Mouse (Mus musculus) gastrocnemius, adult 2 months (tissue): ENCODE measurements around the gene Hoxd9. TPM values are rescaled to one million over a fixed set of nuclear protein-coding genes. Genes with fewer than 3 reads are reported as not detected.

ENCODE experiments used
- DNase-seq: peaks from one replicate; pipeline ENCODE4 v3.0.0; 2022
- H3K27ac ChIP-seq: fragments of 200-600 bp; 2 replicates; pipeline ENCODE4 v1.8.1; 2022; ENCODE audit warnings: mild to moderate bottlenecking
- H3K4me3 ChIP-seq: fragments of 200-600 bp; 2 replicates; pipeline ENCODE4 v1.8.1; 2022; ENCODE audit warnings: mild to moderate bottlenecking, moderate library complexity
- CTCF ChIP-seq: fragments of 200-600 bp; IDR thresholded peaks from 2 replicates; pipeline ENCODE4 v1.8.1; 2022; ENCODE audit warnings: antibody characterized with exemption, mild to moderate bottlenecking, moderate library complexity
- intact Hi-C: fragments of 180-260 bp; cut with DNase I; formaldehyde crosslinking; loops from one replicate; pipeline ENCODE4 v1.15.1; 2025
- total RNA-seq, 2 experiments: library from RNA; stranded (reverse); gene quantifications; 2 replicates each; pipeline ENCODE4 v1.2.3; 2021

Gene Hoxd9
- total RNA-seq, 2 experiments from 2014 or later = 15.8 to 19.1 TPM

DNA sequence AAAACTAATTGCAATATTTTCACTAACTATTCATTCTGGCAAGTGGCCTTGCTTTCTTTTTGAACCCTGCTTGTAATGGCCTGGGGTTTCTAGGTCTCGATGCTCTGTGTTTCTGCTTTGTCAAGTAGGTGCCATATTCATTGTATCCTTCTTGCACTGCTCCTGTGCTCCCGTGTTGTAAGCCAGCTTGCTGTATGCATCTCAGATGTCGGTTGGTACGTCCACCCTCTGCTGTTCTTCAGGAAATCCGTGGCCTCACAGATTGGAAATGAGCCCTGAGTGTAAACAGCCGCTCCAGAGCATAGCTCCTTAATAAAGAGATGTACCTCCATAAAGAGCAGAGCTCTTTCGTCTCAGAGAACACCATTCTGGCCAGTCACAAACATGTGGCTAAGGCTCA lies 10.1 kb downstream of the Hoxd9 start:
- DNase-seq = no peak
- H3K4me3 ChIP-seq = peak overlapping the region; percentile 84
- intact Hi-C loops = no loop called here
- H3K27ac ChIP-seq = peak overlapping the region; percentile 44; the same call in 1 of the 2 replicates
- TF ChIP-seq CTCF = no peak

- intact Hi-C loops = no loop called here
- no peak for TF ChIP-seq CTCF
- Histone ChIP-seq H3K4me3 (no peak overlapping the region), H3K27ac (peak overlapping the region; percentile 57)
- no peak for DNase-seq
Observed at GRCm38 (mm10) chr2:74708676-74709075, 11.1 kb downstream of the Hoxd9 start.

DNA sequence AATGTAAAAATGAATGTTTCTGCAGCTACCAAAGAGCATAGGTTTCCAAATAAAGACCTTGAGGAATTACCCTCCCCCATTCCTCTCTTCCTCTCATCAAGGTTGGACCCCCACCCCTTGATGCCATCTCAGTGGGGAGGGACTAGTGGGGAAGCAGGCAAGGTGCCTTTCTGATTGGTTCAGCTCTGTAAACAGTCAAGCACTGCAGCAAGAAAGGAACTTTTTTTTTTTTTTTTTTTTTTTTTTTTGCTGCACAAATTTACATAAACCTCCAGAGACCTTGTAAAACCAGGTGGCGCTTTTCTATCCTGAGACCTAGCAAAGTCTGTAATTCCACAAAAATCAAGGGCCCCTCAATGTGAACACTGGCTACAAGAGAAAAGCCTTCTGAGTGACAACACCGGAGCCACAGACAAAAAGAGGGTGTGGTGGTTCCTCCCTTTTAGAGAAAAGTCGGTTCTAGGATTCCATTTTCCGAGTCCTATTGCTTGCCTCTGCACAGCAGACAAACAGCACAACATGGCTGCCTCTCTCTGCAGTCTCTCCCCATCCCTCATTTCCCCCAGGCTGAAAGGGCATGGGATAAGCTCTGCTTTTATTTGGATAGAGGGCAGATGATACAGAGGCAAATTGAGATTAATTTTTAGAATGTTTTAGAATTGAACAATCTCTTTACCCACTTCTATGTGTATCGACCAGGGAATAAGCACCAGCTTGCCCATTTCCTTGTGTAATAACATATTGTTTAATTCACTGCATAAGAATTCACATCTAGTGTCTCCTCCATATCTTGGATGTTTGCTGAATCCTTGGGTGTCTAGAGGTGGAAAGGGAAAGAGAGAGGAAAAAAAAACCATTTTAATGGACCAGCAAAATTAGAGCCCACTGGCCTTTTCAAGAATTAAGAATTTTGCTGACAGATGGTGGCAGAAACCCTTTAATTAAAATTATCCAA lies 12.2 kb downstream of the Hoxd9 start:
- intact Hi-C loops = loop anchor here (5.0 kb wide), 1 partner anchor 118 kb away; the partner anchor contains the start of gene Mtx2
- no peak for TF ChIP-seq CTCF

GRCm38 (mm10) chr2:74710929-74711543 lies 13.5 kb downstream of the Hoxd9 start:
- peak; percentile 29 for DNase-seq
- intact Hi-C loops = loop anchor here (5.0 kb wide), 1 partner anchor 116 kb away; the partner anchor contains the start of gene Mtx2
- Histone ChIP-seq H3K27ac (peak overlapping the region; percentile 95), H3K4me3 (peak overlapping the region; percentile 93)
- no peak for TF ChIP-seq CTCF

More for the DNA sequence above, 12.2 kb downstream of the Hoxd9 start:
- no peak overlapping the region for H3K4me3 ChIP-seq
- H3K27ac ChIP-seq = peak overlapping the region; percentile 35; the same call in 1 of the 2 replicates
- DNase-seq = no peak

GRCm38 (mm10) chr2:74711721-74712621 lies 14.4 kb downstream of the Hoxd9 start, which contains the start of the genes Hoxd3 and Hoxd4:
TSS of gene Hoxd3 (plus strand) at chr2:74711927.
TSS of gene Hoxd4 (plus strand) at chr2:74711929.
- intact Hi-C loops = loop anchor here (5.0 kb wide), 1 partner anchor 115 kb away; the partner anchor contains the start of gene Mtx2
- peak within 1 kb of the TSS; percentile 95 for H3K27ac ChIP-seq
- DNase-seq = peak; percentile 81
- H3K4me3 ChIP-seq = peak within 1 kb of the TSS; percentile 93
- TF ChIP-seq CTCF = no peak

- DNase-seq = peak; percentile 17
- H3K27ac ChIP-seq = peak overlapping the region; percentile 95
- no peak for TF ChIP-seq CTCF
Observed at GRCm38 (mm10) chr2:74713239-74714150, 16.0 kb downstream of the Hoxd9 start.

DNA sequence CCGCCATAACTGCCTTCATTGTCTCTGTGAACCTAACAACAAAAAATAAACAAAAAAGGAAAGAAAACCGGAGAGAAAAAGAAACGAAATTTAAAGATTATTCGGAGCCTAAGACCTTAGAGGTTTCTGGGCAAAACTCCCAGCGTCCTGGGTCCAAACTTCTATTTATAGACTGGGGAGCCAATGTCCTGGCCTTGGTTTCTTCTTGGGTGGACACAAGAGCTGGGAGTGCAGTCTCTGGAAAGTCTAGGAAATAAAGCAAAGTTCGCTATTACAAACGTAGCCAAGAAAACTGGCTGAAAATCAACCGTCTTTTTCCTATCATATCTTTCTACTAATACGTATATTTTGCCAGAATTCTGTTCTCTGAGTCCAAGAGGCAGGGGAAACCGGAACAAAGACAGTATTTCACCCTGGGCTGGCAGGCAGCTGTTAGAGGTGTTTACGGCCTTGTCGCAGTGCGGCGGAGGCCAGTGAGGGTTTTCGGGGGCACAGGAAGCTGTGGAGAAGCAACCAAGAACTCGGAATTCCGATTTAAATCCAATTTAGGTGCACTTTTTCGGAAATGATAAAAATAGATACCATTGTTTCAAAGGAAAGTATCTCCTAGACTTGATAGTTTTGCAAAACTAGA lies 16.7 kb downstream of the Hoxd9 start:
- Histone ChIP-seq H3K27ac (peak overlapping the region; percentile 95), H3K4me3 (peak overlapping the region; percentile 93)
- DNase-seq = peak; percentile 47
- TF ChIP-seq CTCF = no peak
- intact Hi-C loops = loop anchor here (5.0 kb wide), 1 partner anchor 113 kb away; the partner anchor contains the start of gene Mtx2

More at GRCm38 (mm10) chr2:74713239-74714150, 16.0 kb downstream of the Hoxd9 start:
- peak overlapping the region; percentile 93 for H3K4me3 ChIP-seq
- intact Hi-C loops = loop anchor here (5.0 kb wide), 1 partner anchor 114 kb away; the partner anchor contains the start of gene Mtx2

DNA sequence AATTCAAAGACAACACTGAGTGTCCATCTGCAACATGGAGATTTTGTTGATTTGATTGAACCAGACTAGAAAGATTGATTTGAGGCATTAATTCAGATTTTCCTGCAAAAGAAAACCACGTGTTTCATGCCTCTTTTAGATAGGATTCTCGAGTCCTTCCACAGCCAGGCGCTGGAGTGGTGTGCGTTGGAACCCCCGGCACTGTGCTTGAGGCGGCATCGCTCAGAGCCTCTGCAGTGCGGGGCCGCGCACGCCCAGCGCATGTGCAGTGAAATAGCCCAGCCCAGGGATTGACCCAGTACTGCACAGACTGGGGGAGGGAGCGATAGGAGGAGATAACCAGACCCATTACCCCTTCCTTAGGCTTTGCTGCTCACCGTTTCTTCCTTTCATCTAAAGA lies 17.4 kb downstream of the Hoxd9 start:
- TF ChIP-seq CTCF = no peak
- Histone ChIP-seq H3K27ac (peak overlapping the region; percentile 95), H3K4me3 (peak overlapping the region; percentile 93)
- intact Hi-C loops = loop anchor here (1.0 to 5.0 kb wide), 3 partner anchors 112 to 422 kb away; partner anchors contain the start of gene Mtx2
- peak; percentile 58 for DNase-seq

GRCm38 (mm10) chr2:74715504-74716241 lies 18.1 kb downstream of the Hoxd9 start:
- peak; percentile 94 for TF ChIP-seq CTCF
- H3K27ac ChIP-seq = peak overlapping the region; percentile 95
- H3K4me3 ChIP-seq = peak overlapping the region; percentile 93
- peak; percentile 93 for DNase-seq
- intact Hi-C loops = loop anchor here (1.0 to 5.0 kb wide), 3 partner anchors 249 to 422 kb away; no protein-coding TSS in a partner anchor
